Mouse (Mus musculus) spleen, adult 2 months (tissue): ENCODE measurements around the gene Dthd1.

Experiments used
- CTCF ChIP-seq: fragments of 200-500 bp; IDR thresholded peaks from 2 replicates; pipeline ENCODE4 v1.5.1; 2011; ENCODE audit warnings: mild to moderate bottlenecking, inconsistent platforms; ENCODE audit not compliant: insufficient read depth, insufficient read length, insufficient replicate concordance; ENCODE audit errors: extremely low read depth
- POLR2A ChIP-seq: fragments of 200-500 bp; IDR thresholded peaks from 2 replicates; pipeline ENCODE4 v1.6.1; 2011; ENCODE audit warnings: low read depth, low read length, inconsistent platforms

DNA sequence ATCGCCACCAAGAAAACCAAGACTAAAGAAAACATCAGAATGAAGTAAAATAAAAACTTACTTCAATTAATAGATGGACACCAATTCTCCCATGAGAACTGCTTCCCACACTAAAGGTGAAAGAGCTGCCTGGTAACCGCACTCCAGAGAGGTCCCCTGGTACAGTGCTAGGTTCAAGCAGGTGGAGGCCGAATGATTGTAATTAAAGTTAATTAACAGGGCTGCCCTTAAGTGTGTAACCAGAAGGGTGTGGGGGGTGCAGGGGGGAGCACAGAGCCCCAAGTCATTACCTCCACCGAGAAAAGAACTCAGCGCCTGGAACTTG, 48.2 kb upstream of the Dthd1 start:
- no peak for TF ChIP-seq CTCF
- no peak for TF ChIP-seq POLR2A
